11 mouse cellular contexts compared by ENCODE assay signal in genomic region chr1:162615511-162615910, GRCm38 (mm10). TPM values are rescaled to one million over a fixed set of nuclear protein-coding genes. Genes with fewer than 3 reads are reported as not detected.
DNase-seq lines count a peak whose midpoint lies in the region; ATAC-seq lines count a peak whose summit lies in the region.
"Had no signal": no experiment of that assay in that cellular context is flagged by ENCODE, and none has a peak within 500 bp of the region (broad histone marks: within the 10 kb centered on the region; RNA-seq: fewer than 3 reads in every experiment).

No protein-coding gene starts in this region.

- no peaks in the 10 kb centered on the region for H3K36me3 ChIP-seq in hindbrain, embryonic 16.5 days (ENCODE audit: control insufficient read depth, insufficient read depth, low read length)
- H3K36me3 ChIP-seq: embryonic facial prominence, embryonic 10.5 days; limb, embryonic 13.5 days had no signal

- H3K4me2 ChIP-seq in hindbrain, embryonic 16.5 days (ENCODE audit: low read length), result no peak overlapping the region
- H3K4me2 ChIP-seq: limb, embryonic 13.5 days had no signal

- no peak overlapping the region for H3K27ac ChIP-seq in hindbrain, embryonic 16.5 days (ENCODE audit: low read depth, low read length)
- H3K27ac ChIP-seq: embryonic facial prominence, embryonic 10.5 days; limb, embryonic 13.5 days had no signal

- ATAC-seq in cerebellum, adult (ENCODE audit: insufficient number of reproducible peaks, low FRiP score, low TSS enrichment), result no peak
- peak; percentile 98 for ATAC-seq in hindbrain, embryonic 16.5 days

- no peaks in the 10 kb centered on the region for H3K4me1 ChIP-seq in hindbrain, embryonic 16.5 days (ENCODE audit: control insufficient read depth, insufficient read depth, low read depth, low read length)
- H3K4me1 ChIP-seq: embryonic facial prominence, embryonic 10.5 days; limb, embryonic 13.5 days had no signal

- H3K9me3 ChIP-seq in hindbrain, embryonic 16.5 days (ENCODE audit: control insufficient read depth, low read length), result no peaks in the 10 kb centered on the region
- H3K9me3 ChIP-seq: embryonic facial prominence, embryonic 10.5 days; limb, embryonic 13.5 days had no signal

- 85% methylated on average over 1 of the region's 1 CpGs for WGBS in hindbrain, embryonic 16.5 days

- DNase-seq in cerebellum, postnatal 10 days, result peak; percentile 29 to 42
- DNase-seq in right cerebral cortex, postnatal 10 days (ENCODE audit: low spot score in 2 of 2), result peak; percentile 65 to 77
- no peak for DNase-seq in right cerebral cortex, postnatal 36 days (ENCODE audit: low spot score in 2 of 2)
- DNase-seq in retina, embryonic 14.5 days (ENCODE audit: low spot score), result peak; percentile 10
- no peak for DNase-seq in spleen, adult 12 weeks (ENCODE audit: low spot score)
- no peak for DNase-seq in spleen, adult 18-20 months

- H3K9ac ChIP-seq in hindbrain, embryonic 16.5 days (ENCODE audit: low read depth, low read length), result no peak overlapping the region
- H3K9ac ChIP-seq: limb, embryonic 13.5 days had no signal

- no peaks in the 10 kb centered on the region for H3K27me3 ChIP-seq in hindbrain, embryonic 16.5 days (replicated peaks; ENCODE audit: control insufficient read depth, insufficient read depth, low read length)
- H3K27me3 ChIP-seq: limb, embryonic 13.5 days had no signal

- no peak overlapping the region for H3K4me3 ChIP-seq in hindbrain, embryonic 16.5 days (ENCODE audit: low read length)
- H3K4me3 ChIP-seq: embryonic facial prominence, embryonic 10.5 days; limb, embryonic 13.5 days had no signal

RNA-seq across cellular contexts. Expression of gene Myoc, which starts 23.4 kb away (rescaled TPM):
- 0.10 and 0.12 TPM in 2 replicates for polyA plus RNA-seq in hindbrain, embryonic 16.5 days (2015; fragmentation: Nextera tagmentation; extraction: Ambion mirVana)
- polyA plus RNA-seq: embryonic facial prominence, embryonic 10.5 days had no signal

RNA-seq across cellular contexts. Expression of gene Myocos, which starts 42.5 kb away (rescaled TPM):
- polyA plus RNA-seq in hindbrain, embryonic 16.5 days (2015; fragmentation: Nextera tagmentation; extraction: Ambion mirVana), result not detected in 2 replicates
- polyA plus RNA-seq: embryonic facial prominence, embryonic 10.5 days; heart, embryonic 16.5 days; limb, embryonic 13.5 days had no signal

RNA-seq across cellular contexts. Expression of gene Vamp4, which starts 45.2 kb away (rescaled TPM):
- 79.8 and 90.4 TPM in 2 replicates for polyA plus RNA-seq in hindbrain, embryonic 16.5 days (2015; fragmentation: Nextera tagmentation; extraction: Ambion mirVana)

Comparison
In these comparisons a context has a peak if more than half of its experiments do, and no peak if none do; other contexts are left out.
1. DNase-seq: peak in cerebellum, postnatal 10 days (2 of 2), right cerebral cortex, postnatal 10 days (2 of 2) and retina, embryonic 14.5 days (single experiment); none in right cerebral cortex, postnatal 36 days (0 of 2), spleen, adult 12 weeks (single experiment) and spleen, adult 18-20 months (0 of 2).